Mouse (Mus musculus) erythroblast, adult 5-6 weeks (primary cell): ENCODE measurements around the gene Dcakd. TPM values are rescaled to one million over a fixed set of nuclear protein-coding genes. Genes with fewer than 3 reads are reported as not detected.

Experiments
- ATAC-seq: replicated peaks from 2 replicates; pipeline ENCODE4 v1.8.0; 2016; ENCODE audit warnings: moderate number of reproducible peaks, mild to moderate bottlenecking, moderate TSS enrichment, inconsistent platforms; ENCODE audit not compliant: poor library complexity, low FRiP score, severe bottlenecking
- total RNA-seq, 2 experiments: library from RNA; stranded (forward) in 1 of 2; stranded (reverse) in 1 of 2; fragments of 150-400 nt in 1 of 2; fragments of 200-764, 138-1000 nt in 1 of 2; gene quantifications; 2 replicates each; pipeline versions ENCODE4 v1.2.3 to v1.2.4; 2015 to 2017; ENCODE audit warnings: low replicate concordance in 2 of 2

The Dcakd gene
- total RNA-seq (2015; ENCODE audit: low replicate concordance) (16.3 and 25.5 TPM in 2 replicates), total RNA-seq (2017; ENCODE audit: low replicate concordance) (6.8 and 26.4 TPM in 2 replicates)

DNA sequence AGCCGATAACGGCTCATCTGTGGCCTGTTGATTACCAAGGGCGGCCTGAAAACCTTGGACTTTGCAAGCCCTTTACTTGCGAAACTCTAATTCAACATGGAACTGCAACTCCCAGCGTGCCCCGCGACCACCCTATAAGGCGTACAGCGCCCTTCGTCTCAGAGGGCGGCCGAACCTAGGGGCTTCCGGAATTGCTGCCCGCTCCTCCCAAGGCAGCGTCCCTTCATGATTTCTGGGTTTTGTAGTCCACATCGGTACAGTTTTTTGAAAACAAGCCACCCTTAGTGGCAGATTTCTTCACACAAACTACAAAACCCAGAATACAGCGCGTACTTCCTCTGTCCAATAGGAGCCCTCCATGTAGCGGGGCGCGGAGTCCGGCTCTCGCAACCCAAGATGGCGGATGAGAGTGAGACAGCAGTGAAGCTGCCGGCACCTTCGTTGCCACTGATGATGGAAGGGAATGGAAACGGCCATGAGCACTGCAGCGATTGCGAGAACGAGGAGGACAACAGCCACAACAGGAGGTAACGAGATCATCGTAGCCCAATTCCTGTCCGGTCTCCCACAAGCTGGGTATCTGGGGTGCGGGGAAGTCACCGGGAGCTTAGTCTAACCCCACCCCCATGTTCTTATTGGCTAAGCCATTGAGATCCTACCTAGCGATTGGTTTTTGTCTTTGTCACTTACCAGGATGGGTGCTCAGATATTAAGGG lies at the start of gene Dcakd, which contains the start of gene Nmt1:
Gene Dcakd, minus strand, starts transcription at position 158 of the 716 bp plus-strand sequence.
Gene Nmt1, plus strand, starts transcription at position 15 of the 716 bp plus-strand sequence.
- ATAC-seq, result peak; percentile 94

DNA sequence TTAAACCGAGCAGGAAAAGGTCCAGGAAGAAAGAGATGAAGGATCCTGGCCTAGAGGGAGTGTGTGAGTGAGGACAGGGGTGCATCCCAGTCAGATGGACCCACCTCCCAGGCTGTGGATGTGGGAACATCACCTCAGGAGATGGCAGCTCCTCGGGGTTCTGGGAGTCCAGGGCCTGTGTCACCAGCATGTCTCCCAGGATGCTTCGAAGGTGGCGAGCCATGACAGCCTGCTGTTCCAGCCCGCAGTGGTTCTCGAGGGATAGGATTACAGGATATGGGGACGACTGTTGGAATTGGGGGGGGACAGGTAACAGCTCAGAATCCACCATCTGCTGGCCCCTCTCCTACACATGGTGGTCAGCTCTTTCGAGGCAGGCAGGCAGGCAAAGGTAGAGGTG lies 48.4 kb upstream of the Dcakd start:
- no peak for ATAC-seq

DNA sequence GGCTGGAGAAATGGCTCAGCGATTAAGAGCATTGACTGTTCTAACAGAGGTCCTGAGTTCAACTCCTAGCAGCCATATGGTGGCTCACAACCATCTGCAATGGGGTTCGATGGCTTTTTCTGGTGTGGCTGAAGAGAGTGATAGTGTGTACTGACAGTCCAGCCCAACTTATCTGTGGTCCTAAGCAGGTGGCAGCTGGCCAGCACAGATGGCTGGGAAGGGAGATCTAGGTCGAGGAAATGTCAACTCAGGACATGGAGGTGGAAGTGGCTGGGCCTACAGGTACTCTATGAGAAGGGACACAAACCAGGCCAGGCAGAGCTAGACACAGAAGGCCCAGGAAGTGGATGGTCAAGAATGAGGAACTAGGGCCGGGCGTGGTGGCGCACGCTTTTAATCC lies 47.9 kb upstream of the Dcakd start:
- ATAC-seq, result peak; percentile 89

GRCm38 (mm10) chr11:103074796-103075323 lies 46.7 kb upstream of the Dcakd start:
- no peak for ATAC-seq

DNA sequence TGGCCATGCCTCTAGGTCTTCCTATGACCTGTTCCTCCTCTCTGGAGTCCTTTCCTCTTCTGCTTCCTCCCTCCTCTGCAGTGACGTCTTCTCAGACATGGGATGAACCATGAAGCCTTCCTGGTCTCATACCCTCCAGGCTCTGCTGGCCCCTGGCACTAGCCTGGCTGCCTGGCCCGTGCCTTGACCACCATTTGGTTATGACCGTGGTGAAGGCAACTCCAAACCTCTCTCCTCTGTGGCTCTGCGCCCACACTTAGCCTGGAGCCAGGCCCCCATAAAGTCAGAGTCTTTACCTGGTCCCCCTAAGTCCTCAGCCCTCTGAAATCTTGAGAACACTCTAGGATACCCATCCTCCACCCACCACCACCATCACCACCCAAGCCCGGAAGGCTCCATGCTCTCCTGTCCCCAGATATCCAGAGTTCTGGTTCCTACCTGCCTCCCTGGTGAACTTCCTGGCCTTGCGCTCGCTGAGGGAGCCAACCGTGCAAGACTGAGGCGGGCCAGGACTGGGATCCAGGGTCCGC lies 46.1 kb upstream of the Dcakd start:
- no peak for ATAC-seq

DNA sequence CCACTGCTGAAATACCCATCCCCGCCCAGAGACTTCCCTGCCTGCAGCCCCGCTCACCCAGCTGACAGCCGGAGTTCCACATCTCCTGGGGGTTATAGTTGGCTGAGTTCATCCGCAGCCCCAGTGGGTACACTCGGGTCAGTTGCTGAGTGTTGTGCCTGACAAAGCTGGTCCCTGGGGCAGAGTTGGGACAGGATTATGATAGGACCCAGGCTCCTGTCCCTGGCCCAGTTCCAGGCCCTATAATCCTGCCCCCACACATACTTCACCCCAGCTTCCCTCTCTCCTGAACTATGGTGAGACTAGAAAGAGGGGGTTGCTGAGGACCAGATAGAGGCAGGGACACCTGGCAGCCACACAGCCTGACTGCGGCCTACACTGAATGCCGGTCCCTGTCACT lies 45.5 kb upstream of the Dcakd start:
- no peak for ATAC-seq

DNA sequence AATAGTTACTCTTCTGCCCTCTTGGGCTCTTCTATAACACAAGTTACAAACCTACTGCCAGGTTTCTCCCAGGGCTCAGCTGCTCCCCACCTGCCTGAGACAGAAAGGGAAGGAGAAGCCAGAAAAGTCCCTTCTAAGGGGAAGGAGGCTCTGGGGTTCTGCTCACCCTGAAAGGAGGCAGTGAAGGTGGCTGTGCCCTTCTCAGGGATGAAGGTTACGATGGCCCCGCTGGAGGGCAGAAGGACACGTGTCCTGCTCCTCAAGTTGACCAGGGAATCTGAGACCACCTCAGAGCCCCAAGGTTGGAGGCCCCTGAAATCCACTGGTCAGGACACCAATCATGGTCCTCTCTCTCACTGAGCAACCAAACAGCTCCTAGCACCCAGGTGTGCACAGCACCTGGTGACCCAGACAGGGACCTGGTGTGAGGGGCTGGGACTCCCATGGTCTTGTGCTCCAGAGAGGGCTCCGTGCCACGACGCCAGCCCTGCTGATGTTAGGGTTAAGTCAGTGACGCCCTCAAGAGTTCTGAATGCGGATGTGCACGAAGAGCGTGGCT lies 42.3 kb upstream of the Dcakd start:
- ATAC-seq, result no peak

- no peak for ATAC-seq
These were observed 41.6 kb upstream of the Dcakd start for GRCm38 (mm10) chr11:103069731-103070130.

GRCm38 (mm10) chr11:103068884-103069283 lies 40.8 kb upstream of the Dcakd start:
- no peak for ATAC-seq

DNA sequence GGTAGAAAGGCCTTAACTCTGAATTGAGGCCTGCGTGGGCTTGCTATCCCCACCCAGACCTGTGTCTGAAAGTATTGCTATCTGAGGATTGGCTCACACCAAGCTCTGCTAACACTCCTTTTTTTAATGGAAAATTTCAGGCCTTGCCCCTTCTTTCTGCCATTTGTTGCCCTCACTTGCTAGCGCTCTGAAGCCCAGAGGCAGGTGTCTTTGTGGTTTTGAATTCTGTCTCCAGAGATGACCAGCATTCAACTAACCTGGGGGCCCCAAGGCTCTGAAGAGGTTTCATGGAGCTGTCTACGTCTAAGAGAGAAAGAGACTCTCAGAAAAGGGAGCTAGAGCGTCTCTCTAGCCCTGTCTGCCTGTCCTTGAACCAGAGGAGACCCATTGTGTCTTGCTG lies 40.1 kb upstream of the Dcakd start:
- no peak for ATAC-seq

- ATAC-seq, result no peak
These were observed 39.4 kb upstream of the Dcakd start for GRCm38 (mm10) chr11:103067457-103068001.

DNA sequence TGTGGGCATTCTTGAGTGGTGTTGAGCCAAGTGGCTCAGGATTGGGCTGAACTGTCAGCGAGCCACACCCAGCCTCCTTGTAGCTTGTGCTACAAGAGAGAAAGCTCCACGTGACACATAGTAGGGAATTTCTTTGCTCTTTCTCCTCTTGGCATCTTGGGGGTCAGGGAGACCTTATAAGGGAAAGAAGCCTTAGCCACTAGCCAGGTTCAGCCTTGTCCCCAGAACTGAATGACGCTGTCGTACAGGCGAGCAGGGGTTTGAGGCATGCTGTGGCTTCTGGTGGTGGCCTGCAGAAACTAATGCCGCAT lies 38.9 kb upstream of the Dcakd start:
- ATAC-seq, result no peak

- ATAC-seq, result no peak
These were observed 38.3 kb upstream of the Dcakd start for GRCm38 (mm10) chr11:103066191-103067050.

DNA sequence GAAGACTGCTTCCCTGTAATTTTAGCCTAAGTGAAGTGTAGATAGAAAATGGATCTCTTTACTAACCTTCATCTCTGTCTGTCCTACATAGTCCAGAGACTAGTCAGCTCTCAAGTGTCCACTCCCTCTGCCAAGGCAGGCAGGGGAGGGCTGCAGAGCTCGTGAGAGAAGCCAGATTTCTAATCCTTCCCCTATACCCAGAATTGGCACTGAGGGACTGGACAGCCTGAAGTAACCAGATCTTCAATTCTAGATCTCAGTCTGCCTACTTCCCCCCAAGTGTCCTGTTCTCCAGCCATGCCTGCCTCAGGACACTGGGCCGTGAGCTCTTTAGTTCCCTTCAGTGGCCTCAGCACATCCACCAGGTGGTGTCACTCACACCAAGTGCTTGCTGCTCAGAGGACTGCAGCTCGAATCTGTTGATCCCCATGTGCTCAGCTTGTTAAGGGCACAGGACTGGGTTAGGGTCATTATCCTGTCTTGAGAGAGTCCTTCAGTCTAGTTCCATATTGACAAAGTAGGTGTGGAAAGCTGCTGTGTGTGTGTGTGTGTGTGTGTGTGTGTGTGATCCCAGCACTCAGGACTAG lies 30.5 kb upstream of the Dcakd start:
- ATAC-seq, result no peak

- no peak for ATAC-seq
These were observed 28.5 kb upstream of the Dcakd start for GRCm38 (mm10) chr11:103056636-103057035.

DNA sequence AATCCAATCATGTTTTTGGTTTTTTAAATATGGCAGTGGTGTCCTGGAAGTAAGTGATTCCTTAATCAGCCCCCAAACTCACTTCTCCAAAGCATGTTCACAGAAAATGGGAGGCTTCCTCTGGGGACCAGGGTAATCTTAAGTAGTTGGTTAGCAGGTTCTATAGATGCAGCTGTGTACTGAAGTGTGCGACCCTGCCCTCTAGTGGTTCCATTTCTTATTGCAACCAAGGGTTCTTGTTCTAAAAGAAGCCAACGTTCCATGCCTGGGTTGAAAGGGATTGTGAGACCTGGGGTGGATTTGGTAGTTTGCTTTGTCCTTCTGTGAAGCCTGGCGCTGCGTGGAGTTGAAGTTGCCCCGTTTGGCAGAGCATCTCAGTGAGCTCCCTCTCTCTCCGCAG lies 26.7 kb upstream of the Dcakd start:
- ATAC-seq, result peak; percentile 81

DNA sequence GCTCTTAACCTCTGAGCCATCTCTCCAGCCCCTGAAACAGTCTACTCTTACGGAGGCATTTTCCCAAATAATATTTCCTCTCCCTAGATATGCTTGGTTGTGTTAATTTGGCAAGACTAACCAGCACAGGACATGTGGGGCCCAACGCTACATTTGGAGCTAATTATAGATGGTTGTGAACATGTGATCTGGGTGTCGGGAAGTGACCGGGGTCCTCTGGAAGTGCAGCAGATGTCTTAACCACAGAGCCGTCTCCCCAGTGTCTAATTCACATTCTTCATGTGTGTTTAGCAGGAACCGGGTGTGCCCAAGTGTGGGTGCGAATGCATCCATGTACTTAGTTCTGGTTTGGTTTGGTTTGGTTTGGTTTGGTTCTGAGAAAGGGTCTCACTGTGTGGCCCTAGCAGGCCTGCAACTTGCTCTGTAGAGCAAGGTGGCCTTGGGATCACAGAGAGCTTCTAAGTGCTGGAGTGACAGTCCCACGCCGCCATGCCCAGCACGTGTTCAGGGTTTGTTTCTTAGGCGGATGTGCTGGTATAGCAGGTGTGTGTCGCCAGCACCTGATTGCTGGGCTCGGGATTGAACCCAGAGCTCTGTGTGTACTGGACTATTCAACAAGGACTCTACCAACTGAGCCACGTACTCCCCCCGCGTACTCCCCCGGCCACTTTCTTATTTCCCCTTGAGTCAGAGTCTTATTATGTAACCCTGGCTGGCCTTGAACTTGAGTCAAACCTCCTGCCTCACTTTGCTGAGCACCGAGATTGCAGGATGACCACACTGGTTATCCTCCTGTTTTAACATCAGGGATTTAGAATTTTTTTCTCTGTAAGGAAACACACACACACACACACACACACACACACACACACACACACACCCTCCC lies 25.3 kb upstream of the Dcakd start:
- ATAC-seq, result no peak

DNA sequence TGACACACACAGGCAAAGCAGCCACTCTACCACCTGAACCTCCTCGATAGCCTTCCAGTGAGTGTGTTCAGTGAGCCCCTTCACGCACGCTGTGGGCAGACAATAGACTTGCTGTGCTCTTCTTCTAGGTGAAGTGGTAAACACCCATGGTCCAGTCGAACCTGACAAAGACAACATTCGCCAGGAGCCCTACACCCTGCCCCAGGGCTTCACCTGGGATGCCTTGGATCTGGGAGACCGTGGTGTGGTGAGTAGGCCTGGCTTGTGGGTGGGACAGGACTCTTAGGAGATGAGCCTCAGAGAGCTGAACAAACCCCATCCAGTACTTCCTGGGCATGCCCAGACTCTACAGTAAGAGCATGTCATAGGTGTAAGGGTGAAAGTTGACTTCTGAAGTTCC lies 23.9 kb upstream of the Dcakd start:
- ATAC-seq, result no peak

GRCm38 (mm10) chr11:103051249-103051691 lies 23.1 kb upstream of the Dcakd start:
- ATAC-seq, result no peak
